Comparison of ENCODE assay signal across 8 mouse cellular contexts in the genomic region with DNA sequence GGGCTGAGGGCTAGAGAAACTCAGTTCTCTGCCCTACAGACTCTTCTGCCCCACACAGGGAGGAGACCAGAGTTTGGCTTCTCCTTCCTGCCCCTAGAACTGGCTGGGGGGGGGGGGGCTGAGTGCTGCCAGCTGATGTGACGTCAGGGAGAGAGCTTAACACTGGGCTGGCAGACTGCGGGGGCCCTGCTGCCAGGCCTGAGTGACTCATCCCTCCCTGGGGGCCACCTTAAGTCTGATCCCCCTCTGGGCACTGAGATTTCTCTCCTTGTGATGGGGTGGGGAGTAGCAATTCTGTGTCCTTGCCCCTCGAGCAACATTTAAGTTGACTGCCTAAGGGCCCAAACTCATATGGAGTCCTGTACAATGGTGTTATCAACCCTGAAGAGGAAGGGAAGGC. TPM values are rescaled to one million over a fixed set of nuclear protein-coding genes. Genes with fewer than 3 reads are reported as not detected.
A peak's percentile ranks its signal among the peaks of the same experiment; 100 is the strongest.
DNase-seq lines count a peak whose midpoint lies in the region; ATAC-seq lines count a peak whose summit lies in the region.

No protein-coding gene starts in this region.

- H3K9ac ChIP-seq in heart, embryonic 13.5 days: peak overlapping the region; percentile 98
- H3K9ac ChIP-seq in heart, embryonic 15.5 days: peak overlapping the region; percentile 98
- peak overlapping the region; percentile 98 for H3K9ac ChIP-seq in midbrain, embryonic 11.5 days (ENCODE audit: low read length)

- DNase-seq in heart, postnatal 4 days: no peak
- DNase-seq in NIH3T3 (ENCODE audit: low read depth): peak; percentile 89
- DNase-seq in midbrain, embryonic 11.5 days (ENCODE audit: low spot score, missing footprints): no peak
- no peak for DNase-seq in ovary, postnatal 10 days (ENCODE audit: low spot score)
- no peak for DNase-seq in urinary bladder, postnatal 14 days (ENCODE audit: low spot score)
- DNase-seq in left cerebral cortex, adult 9 months (ENCODE audit: low spot score in 2 of 2): no peak

- H3K9me3 ChIP-seq in heart, embryonic 13.5 days: no peaks in the 10 kb centered on the region
- H3K9me3 ChIP-seq in heart, embryonic 15.5 days (replicated peaks): no peaks in the 10 kb centered on the region
- no peaks in the 10 kb centered on the region for H3K9me3 ChIP-seq in midbrain, embryonic 11.5 days (ENCODE audit: control insufficient read depth, low read length)

- 70% methylated on average over 3 of the region's 3 CpGs for WGBS in heart, embryonic 13.5 days
- WGBS in heart, embryonic 15.5 days: 55% methylated on average over 3 of the region's 3 CpGs
- WGBS in midbrain, embryonic 11.5 days: 74% methylated on average over 3 of the region's 3 CpGs

- ATAC-seq in heart, embryonic 13.5 days (ENCODE audit: extremely low read depth, insufficient number of reproducible peaks, low FRiP score, low TSS enrichment): no peak
- ATAC-seq in heart, embryonic 15.5 days (replicated peaks; ENCODE audit: insufficient number of reproducible peaks, insufficient read depth, low FRiP score, low read depth): no peak
- ATAC-seq in midbrain, embryonic 11.5 days (ENCODE audit: low FRiP score): no peak

- no peaks in the 10 kb centered on the region for H3K27me3 ChIP-seq in heart, embryonic 13.5 days (replicated peaks)
- H3K27me3 ChIP-seq in heart, embryonic 15.5 days: no peaks in the 10 kb centered on the region
- H3K27me3 ChIP-seq in midbrain, embryonic 11.5 days (ENCODE audit: control insufficient read depth, insufficient read depth, low read length): no peaks in the 10 kb centered on the region

- no peak overlapping the region for H3K27ac ChIP-seq in heart, embryonic 13.5 days (replicated peaks)
- H3K27ac ChIP-seq in heart, embryonic 15.5 days: no peak overlapping the region
- H3K27ac ChIP-seq in midbrain, embryonic 11.5 days (ENCODE audit: low read depth, low read length): no peak overlapping the region

- H3K4me2 ChIP-seq in heart, embryonic 13.5 days: peak overlapping the region; percentile 83
- peak overlapping the region; percentile 90 for H3K4me2 ChIP-seq in heart, embryonic 15.5 days
- H3K4me2 ChIP-seq in midbrain, embryonic 11.5 days: peak overlapping the region; percentile 72

- peak overlapping the region; percentile 87 for H3K4me3 ChIP-seq in heart, embryonic 13.5 days
- peak overlapping the region; percentile 85 for H3K4me3 ChIP-seq in heart, embryonic 15.5 days
- H3K4me3 ChIP-seq in midbrain, embryonic 11.5 days (ENCODE audit: low read depth, low read length): peak overlapping the region; percentile 99; the same call in 1 of the 2 replicates

- H3K4me1 ChIP-seq in heart, embryonic 13.5 days: peaks cover 30% of the 10 kb centered on the region
- peaks cover 24% of the 10 kb centered on the region for H3K4me1 ChIP-seq in heart, embryonic 15.5 days (replicated peaks)
- peaks cover 13% of the 10 kb centered on the region for H3K4me1 ChIP-seq in midbrain, embryonic 11.5 days (ENCODE audit: control insufficient read depth, insufficient read depth, low read length)

- peaks cover 53% of the 10 kb centered on the region for H3K36me3 ChIP-seq in heart, embryonic 13.5 days
- H3K36me3 ChIP-seq in heart, embryonic 15.5 days: peaks cover 49% of the 10 kb centered on the region
- peaks cover 26% of the 10 kb centered on the region for H3K36me3 ChIP-seq in midbrain, embryonic 11.5 days (ENCODE audit: control insufficient read depth, insufficient read depth, low read length)

RNA-seq across cellular contexts. Expression of a gene that starts 1.5 kb away (rescaled TPM):
- 8.8 and 9.4 TPM in 2 replicates for polyA plus RNA-seq in heart, embryonic 13.5 days (2015; fragmentation: Nextera tagmentation; extraction: Ambion mirVana)
- total RNA-seq in heart, postnatal 4 days (2021): 10 to 100 TPM; 44.4 to 44.9 TPM
- polyA plus RNA-seq in heart, embryonic 15.5 days (2015; fragmentation: Nextera tagmentation; extraction: Ambion mirVana): 6.8 and 11.8 TPM in 2 replicates
- polyA plus RNA-seq in midbrain, embryonic 11.5 days (2014; fragmentation: Nextera tagmentation; extraction: Ambion mirVana): 7.5 and 8.6 TPM in 2 replicates

RNA-seq across cellular contexts. Expression of a gene that starts 9.7 kb away (rescaled TPM):
- polyA plus RNA-seq in heart, embryonic 13.5 days (2015; fragmentation: Nextera tagmentation; extraction: Ambion mirVana): 11.8 and 12.6 TPM in 2 replicates
- total RNA-seq in heart, postnatal 4 days (2021): 10 to 100 TPM; 82.0 to 85.7 TPM
- 17.0 TPM in 2 replicates for polyA plus RNA-seq in heart, embryonic 15.5 days (2015; fragmentation: Nextera tagmentation; extraction: Ambion mirVana)
- 23.1 and 23.4 TPM in 2 replicates for polyA plus RNA-seq in midbrain, embryonic 11.5 days (2014; fragmentation: Nextera tagmentation; extraction: Ambion mirVana)

RNA-seq across cellular contexts. Expression of a gene that starts 22.6 kb away (rescaled TPM):
- polyA plus RNA-seq in heart, embryonic 13.5 days (2015; fragmentation: Nextera tagmentation; extraction: Ambion mirVana): 0.12 and 1.5 TPM in 2 replicates
- total RNA-seq in heart, postnatal 4 days (2021): not detected
- polyA plus RNA-seq in heart, embryonic 15.5 days (2015; fragmentation: Nextera tagmentation; extraction: Ambion mirVana): 0.24 and 0.81 TPM in 2 replicates
- polyA plus RNA-seq in midbrain, embryonic 11.5 days (2014; fragmentation: Nextera tagmentation; extraction: Ambion mirVana): not detected in 2 replicates

RNA-seq across cellular contexts. Expression of a gene that starts 32.8 kb away (rescaled TPM):
- 58.0 and 63.9 TPM in 2 replicates for polyA plus RNA-seq in heart, embryonic 13.5 days (2015; fragmentation: Nextera tagmentation; extraction: Ambion mirVana)
- 10 to 100 TPM; 44.1 to 47.1 TPM for total RNA-seq in heart, postnatal 4 days (2021)
- 52.6 and 58.9 TPM in 2 replicates for polyA plus RNA-seq in heart, embryonic 15.5 days (2015; fragmentation: Nextera tagmentation; extraction: Ambion mirVana)
- polyA plus RNA-seq in midbrain, embryonic 11.5 days (2014; fragmentation: Nextera tagmentation; extraction: Ambion mirVana): 131 and 154 TPM in 2 replicates

RNA-seq across cellular contexts. Expression of a gene that starts 33.0 kb away (rescaled TPM):
- polyA plus RNA-seq in heart, embryonic 13.5 days (2015; fragmentation: Nextera tagmentation; extraction: Ambion mirVana): 26.8 and 27.0 TPM in 2 replicates
- 10 to 100 TPM; 25.0 to 27.0 TPM for total RNA-seq in heart, postnatal 4 days (2021)
- polyA plus RNA-seq in heart, embryonic 15.5 days (2015; fragmentation: Nextera tagmentation; extraction: Ambion mirVana): 25.5 and 29.0 TPM in 2 replicates
- 43.1 and 43.8 TPM in 2 replicates for polyA plus RNA-seq in midbrain, embryonic 11.5 days (2014; fragmentation: Nextera tagmentation; extraction: Ambion mirVana)
